Mouse (Mus musculus) midbrain, postnatal 0 days (tissue): ENCODE data around the gene Kcnd3. TPM values are rescaled to one million over a fixed set of nuclear protein-coding genes. Genes with fewer than 3 reads are reported as not detected.

Experiments
- ATAC-seq: fragments of 200-750 bp; cut with Nextera tagmentation; 2 replicates; pipeline ENCODE4 v1.8.0; 2017; ENCODE audit warnings: moderate number of reproducible peaks, mild to moderate bottlenecking, moderate TSS enrichment, moderate library complexity; ENCODE audit not compliant: low FRiP score
- DNase-seq: peaks from one replicate; pipeline ENCODE4 v3.0.0-alpha.2; 2015; ENCODE audit warnings: low spot score
- H3K27ac ChIP-seq: fragments of 300-500 bp; sonication (generic); 2 replicates; pipeline ENCODE4 v1.5.1; 2014; ENCODE audit warnings: low read depth, mild to moderate bottlenecking, low read length, mixed read lengths
- H3K27me3 ChIP-seq: fragments of 300-500 bp; sonication (generic); 2 replicates; pipeline ENCODE4 v1.6.1; 2014; ENCODE audit warnings: low read length, control low read depth, mixed read lengths; ENCODE audit not compliant: insufficient read depth
- H3K36me3 ChIP-seq: fragments of 300-500 bp; sonication (generic); 2 replicates; pipeline ENCODE4 v1.6.1; 2014; ENCODE audit warnings: low read length, control low read depth, mixed read lengths; ENCODE audit not compliant: insufficient read depth
- H3K4me1 ChIP-seq: fragments of 300-500 bp; sonication (generic); 2 replicates; pipeline ENCODE4 v1.6.1; 2014; ENCODE audit warnings: mild to moderate bottlenecking, control low read depth, antibody characterized with exemption, low read length, mixed read lengths; ENCODE audit not compliant: insufficient read depth
- H3K4me2 ChIP-seq: fragments of 300-500 bp; sonication (generic); 2 replicates; pipeline ENCODE4 v1.6.1; 2014; ENCODE audit warnings: low read depth, mild to moderate bottlenecking, low read length, mixed read lengths; ENCODE audit not compliant: poor library complexity, severe bottlenecking
- H3K4me3 ChIP-seq: fragments of 300-500 bp; sonication (generic); 2 replicates; pipeline ENCODE4 v1.5.1; 2014; ENCODE audit warnings: low read depth, mild to moderate bottlenecking, low read length, moderate library complexity
- H3K9ac ChIP-seq: fragments of 300-500 bp; sonication (generic); replicated peaks from 2 replicates; pipeline ENCODE4 v1.6.1; 2014; ENCODE audit warnings: mild to moderate bottlenecking, low read length, moderate library complexity, mixed read lengths; ENCODE audit not compliant: poor library complexity, severe bottlenecking
- H3K9me3 ChIP-seq: fragments of 300-500 bp; sonication (generic); 2 replicates; pipeline ENCODE4 v1.6.1; 2016; ENCODE audit warnings: low read length, control low read depth
- CTCF ChIP-seq: IDR thresholded peaks from 2 replicates; pipeline ENCODE4 v1.5.1; 2016; ENCODE audit warnings: antibody characterized with exemption, mild to moderate bottlenecking
- WGBS: fragments of 180-500 bp; shearing (Covaris S2); extraction: QIAGEN DNeasy Blood & Tissue Kit; methylation state at CpG from one replicate; pipeline ENCODE4 v1.1.7; 2014; 5-methylcytosine and 5-hydroxymethylcytosine counted together
- polyA plus RNA-seq: library from polyadenylated mRNA; unstranded; fragments of >200 nt; fragmentation: Nextera tagmentation; extraction: Ambion mirVana; gene quantifications from 2 replicates; pipeline ENCODE4 v1.2.1, GENCODE M21; 2015
- total RNA-seq: library from RNA; depleted of rRNA; stranded (reverse); fragments of >200 nt; gene quantifications from 2 replicates; pipeline ENCODE4 v1.2.3, GENCODE M21; 2014

Kcnd3 gene
- total and polyA plus RNA-seq, 2 experiments from 2014 or later: 10.6 to 80.5 TPM

GRCm38 (mm10) chr3:105710246-105710645 is 258.1 kb downstream of the Kcnd3 start:
- peak; percentile 62 for ATAC-seq
- no peak overlapping the region for H3K27ac ChIP-seq
- peaks cover 8% of the 10 kb centered on the region; the same call in 1 of the 2 replicates for H3K27me3 ChIP-seq
- WGBS: 51% methylated on average over 6 of the region's 6 CpGs
- H3K4me3 ChIP-seq: no peak overlapping the region
- H3K9me3 ChIP-seq: no peaks in the 10 kb centered on the region
- no peak overlapping the region for H3K4me2 ChIP-seq
- peak; percentile 89 for DNase-seq
- no peak overlapping the region for H3K9ac ChIP-seq
- TF ChIP-seq CTCF: no peak
- H3K36me3 ChIP-seq: no peaks in the 10 kb centered on the region
- peaks cover under 1% of the 10 kb centered on the region for H3K4me1 ChIP-seq

- H3K9ac ChIP-seq: no peak overlapping the region
- no peak for TF ChIP-seq CTCF
- peaks cover 4% of the 10 kb centered on the region; the same call in 1 of the 2 replicates for H3K27me3 ChIP-seq
- H3K4me3 ChIP-seq: no peak overlapping the region
- H3K9me3 ChIP-seq: no peaks in the 10 kb centered on the region
- H3K4me1 ChIP-seq: no peaks in the 10 kb centered on the region; the same call in 1 of the 2 replicates
- DNase-seq (peak; percentile 74), ATAC-seq (no peak)
- 60% methylated on average over 7 of the region's 7 CpGs for WGBS
- no peaks in the 10 kb centered on the region for H3K36me3 ChIP-seq
- H3K27ac ChIP-seq: no peak overlapping the region
- no peak overlapping the region for H3K4me2 ChIP-seq
Observed at GRCm38 (mm10) chr3:105711741-105712140, 259.6 kb downstream of the Kcnd3 start.

- ATAC-seq (no peak), DNase-seq (no peak)
- Histone ChIP-seq H3K9me3 (no peaks in the 10 kb centered on the region), H3K36me3 (no peaks in the 10 kb centered on the region), H3K9ac (no peak overlapping the region), H3K4me1 (no peaks in the 10 kb centered on the region; the same call in 1 of the 2 replicates), H3K27ac (no peak overlapping the region), H3K4me2 (no peak overlapping the region), H3K4me3 (no peak overlapping the region), H3K27me3 (no peaks in the 10 kb centered on the region)
- TF ChIP-seq CTCF: no peak
Observed at GRCm38 (mm10) chr3:105712827-105713226, 260.7 kb downstream of the Kcnd3 start.

DNA sequence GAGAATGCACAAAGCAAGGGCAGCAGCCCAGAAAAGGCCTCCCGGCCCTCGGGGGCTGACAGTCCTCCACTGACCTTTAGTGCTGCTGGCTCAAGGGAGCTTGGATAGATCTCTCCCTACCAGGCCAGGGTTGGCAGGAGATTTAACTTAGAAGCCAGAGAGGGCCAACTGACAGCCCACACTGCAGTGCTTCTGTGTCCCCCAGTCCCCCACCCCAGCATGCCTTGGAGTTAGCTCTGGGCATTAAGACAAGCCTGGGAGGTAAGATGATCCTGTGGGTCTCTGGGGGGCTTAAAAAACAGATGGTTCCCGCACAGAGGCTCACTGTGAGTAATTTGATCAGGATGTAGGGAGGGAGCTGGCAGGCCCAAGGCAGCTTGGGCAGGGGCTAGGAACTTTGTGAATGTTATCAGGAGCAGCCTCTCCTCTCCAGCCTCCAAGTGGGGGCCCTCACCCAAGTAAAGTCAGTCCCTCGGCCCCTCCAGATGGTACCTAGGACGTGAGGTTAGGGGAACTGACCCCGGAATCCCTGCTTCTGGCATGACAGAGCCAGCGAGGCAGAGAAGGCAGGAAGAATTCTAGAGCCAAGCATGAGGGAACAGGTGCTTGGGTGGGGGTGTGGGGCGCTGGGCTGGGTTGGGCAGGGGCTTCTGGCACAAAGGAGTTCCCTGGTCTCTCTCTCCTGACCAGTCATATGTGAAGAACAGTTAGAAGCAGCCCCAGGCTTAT is 262.1 kb downstream of the Kcnd3 start:
- no peaks in the 10 kb centered on the region for H3K36me3 ChIP-seq
- TF ChIP-seq CTCF: no peak
- ATAC-seq (peak; percentile 25; the same call in 1 of the 2 replicates), DNase-seq (peak; percentile 80)
- no peak overlapping the region for H3K4me3 ChIP-seq
- no peaks in the 10 kb centered on the region for H3K9me3 ChIP-seq
- WGBS: 20% methylated on average over 7 of the region's 8 CpGs
- H3K4me1 ChIP-seq: no peaks in the 10 kb centered on the region; the same call in 1 of the 2 replicates
- H3K9ac ChIP-seq: no peak overlapping the region
- H3K27me3 ChIP-seq: no peaks in the 10 kb centered on the region
- no peak overlapping the region for H3K4me2 ChIP-seq
- H3K27ac ChIP-seq: peak overlapping the region; percentile 47

- Histone ChIP-seq H3K9ac (no peak overlapping the region), H3K27me3 (no peaks in the 10 kb centered on the region), H3K36me3 (no peaks in the 10 kb centered on the region), H3K4me1 (no peaks in the 10 kb centered on the region; the same call in 1 of the 2 replicates), H3K4me3 (no peak overlapping the region), H3K4me2 (no peak overlapping the region), H3K9me3 (no peaks in the 10 kb centered on the region), H3K27ac (no peak overlapping the region)
- DNase-seq (no peak), ATAC-seq (no peak)
- no peak for TF ChIP-seq CTCF
Observed at GRCm38 (mm10) chr3:105714820-105715167, 262.7 kb downstream of the Kcnd3 start.

GRCm38 (mm10) chr3:105716353-105717000 is 264.3 kb downstream of the Kcnd3 start:
- Histone ChIP-seq H3K4me1 (no peaks in the 10 kb centered on the region; the same call in 1 of the 2 replicates), H3K4me3 (no peak overlapping the region), H3K27me3 (no peaks in the 10 kb centered on the region), H3K27ac (no peak overlapping the region), H3K9ac (no peak overlapping the region), H3K9me3 (no peaks in the 10 kb centered on the region), H3K4me2 (no peak overlapping the region), H3K36me3 (no peaks in the 10 kb centered on the region)
- no peak for TF ChIP-seq CTCF
- 63% methylated on average over 18 of the region's 18 CpGs for WGBS
- no peak for ATAC-seq
- DNase-seq: peak; percentile 65
